Comparison of ENCODE assay signal across 9 mouse cellular contexts in the genomic region with DNA sequence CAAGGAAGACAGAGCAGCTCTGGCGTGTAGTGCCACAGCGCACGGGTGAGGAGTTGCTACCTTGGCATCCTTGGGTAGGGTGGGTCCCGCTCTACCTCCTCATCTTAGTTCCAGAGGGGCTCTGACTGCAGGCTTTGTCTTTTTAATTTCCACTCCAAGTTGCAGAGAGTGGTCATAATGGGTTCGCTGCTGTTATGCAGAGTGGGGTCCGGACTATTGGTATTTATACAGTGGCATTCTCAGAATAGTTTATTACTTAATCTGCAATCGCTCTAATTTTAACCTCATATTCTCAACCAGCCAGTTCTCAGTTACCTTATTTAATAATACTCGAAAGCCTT. TPM values are rescaled to one million over a fixed set of nuclear protein-coding genes. Genes with fewer than 3 reads are reported as not detected.
A peak's percentile ranks its signal among the peaks of the same experiment; 100 is the strongest.
DNase-seq lines count a peak whose midpoint lies in the region; ATAC-seq lines count a peak whose summit lies in the region.
"Had no signal": no experiment of that assay in that cellular context is flagged by ENCODE, and none has a peak within 500 bp of the region (broad histone marks: within the 10 kb centered on the region; RNA-seq: fewer than 3 reads in every experiment).

No protein-coding gene starts in this region.

- H3K9me3 ChIP-seq in megakaryocyte, embryonic 14.5 days: 0 out of 2 replicates have a peak, but pooled peaks cover 6% of the 10 kb centered on the region
- no peaks in the 10 kb centered on the region for H3K9me3 ChIP-seq in forebrain, embryonic 15.5 days
- H3K9me3 ChIP-seq in liver, embryonic 11.5 days (ENCODE audit: control insufficient read depth, low read length): no peaks in the 10 kb centered on the region
- no peaks in the 10 kb centered on the region for H3K9me3 ChIP-seq in stomach, embryonic 16.5 days (replicated peaks; ENCODE audit: control insufficient read depth, low read length)

- H3K4me2 ChIP-seq in forebrain, embryonic 15.5 days (replicated peaks): peak overlapping the region; percentile 53
- peak overlapping the region; percentile 62 for H3K4me2 ChIP-seq in liver, embryonic 11.5 days
- peak overlapping the region; percentile 54 for H3K4me2 ChIP-seq in stomach, embryonic 16.5 days (ENCODE audit: low read depth, low read length)

- H3K27ac ChIP-seq in forebrain, embryonic 15.5 days (replicated peaks): peak overlapping the region; percentile 60
- H3K27ac ChIP-seq in liver, embryonic 11.5 days (ENCODE audit: low read depth, low read length): no peak overlapping the region
- H3K27ac ChIP-seq in stomach, embryonic 16.5 days (ENCODE audit: low read length): no peak overlapping the region

- ATAC-seq in megakaryocyte, adult 5-6 weeks (ENCODE audit: poor library complexity, severe bottlenecking): no peak
- no peak for ATAC-seq in forebrain, embryonic 15.5 days (replicated peaks)
- ATAC-seq in liver, embryonic 11.5 days (replicated peaks; ENCODE audit: low FRiP score): no peak
- ATAC-seq in stomach, embryonic 16.5 days (ENCODE audit: insufficient read depth, low FRiP score): no peak
- ATAC-seq: activated CD4-positive, CD25-positive, alpha-beta regulatory T cell, adult 4 months had no signal

- H3K4me3 ChIP-seq in megakaryocyte, embryonic 14.5 days (replicated peaks): peak overlapping the region; percentile 83
- peak overlapping the region; percentile 75 for H3K4me3 ChIP-seq in forebrain, embryonic 15.5 days
- peak overlapping the region; percentile 37 for H3K4me3 ChIP-seq in liver, embryonic 11.5 days (ENCODE audit: low read depth, low read length)
- peak overlapping the region; percentile 45 for H3K4me3 ChIP-seq in stomach, embryonic 16.5 days (replicated peaks; ENCODE audit: low read length)

- 16% methylated on average over 8 of the region's 8 CpGs for WGBS in forebrain, embryonic 15.5 days
- 31% methylated on average over 8 of the region's 8 CpGs for WGBS in liver, embryonic 11.5 days
- WGBS in stomach, embryonic 16.5 days: 21% methylated on average over 8 of the region's 8 CpGs

- H3K9ac ChIP-seq in forebrain, embryonic 15.5 days (replicated peaks): peak overlapping the region; percentile 68
- H3K9ac ChIP-seq in liver, embryonic 11.5 days (ENCODE audit: low read depth, low read length): no peak overlapping the region
- peak overlapping the region; percentile 67 for H3K9ac ChIP-seq in stomach, embryonic 16.5 days (ENCODE audit: low read length)

- H3K4me1 ChIP-seq in megakaryocyte, embryonic 14.5 days: peaks cover 5% of the 10 kb centered on the region
- H3K4me1 ChIP-seq in forebrain, embryonic 15.5 days: peaks cover 14% of the 10 kb centered on the region
- no peaks in the 10 kb centered on the region for H3K4me1 ChIP-seq in liver, embryonic 11.5 days (replicated peaks; ENCODE audit: control insufficient read depth, insufficient read depth, low read length)
- H3K4me1 ChIP-seq in stomach, embryonic 16.5 days (ENCODE audit: control insufficient read depth, insufficient read depth, low read length): no peaks in the 10 kb centered on the region; the same call in 1 of the 2 replicates

- H3K36me3 ChIP-seq in megakaryocyte, embryonic 14.5 days (replicated peaks; ENCODE audit: low read length): no peaks in the 10 kb centered on the region
- no peaks in the 10 kb centered on the region for H3K36me3 ChIP-seq in forebrain, embryonic 15.5 days
- no peaks in the 10 kb centered on the region for H3K36me3 ChIP-seq in liver, embryonic 11.5 days (ENCODE audit: control insufficient read depth, insufficient read depth, low read length)
- no peaks in the 10 kb centered on the region for H3K36me3 ChIP-seq in stomach, embryonic 16.5 days (ENCODE audit: control insufficient read depth, insufficient read depth, low read length)

- H3K27me3 ChIP-seq in megakaryocyte, embryonic 14.5 days (replicated peaks): peaks cover 38% of the 10 kb centered on the region
- no peaks in the 10 kb centered on the region for H3K27me3 ChIP-seq in forebrain, embryonic 15.5 days
- H3K27me3 ChIP-seq in liver, embryonic 11.5 days (replicated peaks; ENCODE audit: control insufficient read depth, insufficient read depth, low read length): peaks cover 22% of the 10 kb centered on the region
- H3K27me3 ChIP-seq in stomach, embryonic 16.5 days (ENCODE audit: control insufficient read depth, insufficient read depth, low read length): no peaks in the 10 kb centered on the region

- no peak for DNase-seq in liver, embryonic 11.5 days (ENCODE audit: low spot score)
- no peak for DNase-seq in gastrocnemius, adult 18-20 months (ENCODE audit: low spot score)
- no peak for DNase-seq in frontal cortex, adult 2 months (ENCODE audit: extremely low spot score in 1 of 2, low spot score in 1 of 2)
- DNase-seq: lung, postnatal 10 days had no signal

RNA-seq across cellular contexts. Expression of a gene that starts 0.4 kb away (rescaled TPM):
- 0.27 and 0.37 TPM in 2 replicates for polyA plus RNA-seq in megakaryocyte, embryonic 14.5 days (2012; ENCODE audit: insufficient read depth, low replicate concordance)
- 8.3 and 8.8 TPM in 2 replicates for total RNA-seq in megakaryocyte, adult 5-6 weeks (2015)
- total RNA-seq in megakaryocyte, adult 5-6 weeks (2017): 9.8 and 11.7 TPM in 2 replicates
- polyA plus RNA-seq in forebrain, embryonic 15.5 days (2015; fragmentation: Nextera tagmentation; extraction: Ambion mirVana): 8.1 TPM in 2 replicates
- polyA plus RNA-seq in liver, embryonic 11.5 days (2014; fragmentation: Nextera tagmentation; extraction: Ambion mirVana): 3.4 and 3.5 TPM in 2 replicates
- 1.9 and 2.4 TPM in 2 replicates for polyA plus RNA-seq in stomach, embryonic 16.5 days (2015; fragmentation: Nextera tagmentation; extraction: Ambion mirVana)
- 10 to 100 TPM; 12.7 to 15.3 TPM for total RNA-seq in gastrocnemius, adult 18-20 months (2021)
- polyA plus RNA-seq in frontal cortex, adult 2 months (2012; rRNA removed): 11.0 and 11.9 TPM in 2 replicates
